Mouse (Mus musculus) T-helper 2 cell (primary cell): ENCODE data around the gene Rbmy.
"Not testable (repeated sequence)": the region's sequence is repeated elsewhere in the genome, so short reads cannot be mapped to it uniquely, and the experiment has no call there.

Experiments used
- in situ Hi-C: fragments of 300-600 bp; cut with MboI, MseI; formaldehyde crosslinking; loops from one replicate; pipeline ENCODE4 v1.15.1; 2025; ENCODE audit warnings: high pct_unique_total_duplicates

Gene Rbmy

DNA sequence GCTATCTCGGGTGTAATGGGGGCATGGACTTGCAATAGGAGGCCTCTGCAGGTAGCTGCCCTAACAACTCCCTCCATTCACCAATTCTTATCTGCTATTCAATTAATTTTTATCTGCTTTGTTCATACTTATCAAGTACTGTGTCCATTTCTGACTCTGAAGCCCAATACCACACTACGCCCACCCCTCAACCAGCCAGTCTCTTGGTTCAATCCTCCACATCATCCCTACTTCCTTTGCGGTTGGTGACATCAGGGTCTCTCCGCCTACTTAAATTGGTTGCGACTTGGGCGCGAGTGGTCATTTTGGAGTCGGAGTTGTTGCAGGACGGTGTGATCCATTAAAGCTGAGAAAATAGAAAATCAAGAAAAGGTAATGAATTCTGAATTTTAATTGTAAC lies at the start of gene Rbmy, which contains the start of gene Gm10256:
Rbmy (plus strand) TSS at position 301 of the 400 bp plus-strand sequence.
Gm10256 (plus strand) TSS at position 320 of the 400 bp plus-strand sequence.
- in situ Hi-C loops, result not testable (repeated sequence)

DNA sequence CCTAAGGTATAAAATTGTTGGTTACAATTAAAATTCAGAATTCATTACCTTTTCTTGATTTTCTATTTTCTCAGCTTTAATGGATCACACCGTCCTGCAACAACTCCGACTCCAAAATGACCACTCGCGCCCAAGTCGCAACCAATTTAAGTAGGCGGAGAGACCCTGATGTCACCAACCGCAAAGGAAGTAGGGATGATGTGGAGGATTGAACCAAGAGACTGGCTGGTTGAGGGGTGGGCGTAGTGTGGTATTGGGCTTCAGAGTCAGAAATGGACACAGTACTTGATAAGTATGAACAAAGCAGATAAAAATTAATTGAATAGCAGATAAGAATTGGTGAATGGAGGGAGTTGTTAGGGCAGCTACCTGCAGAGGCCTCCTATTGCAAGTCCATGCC lies 34.4 kb upstream of the Rbmy start, which contains the start of gene Gm4064:
Gm4064 (minus strand) TSS at position 101 of the 400 bp plus-strand sequence.
- in situ Hi-C loops, result not testable (repeated sequence)
